Mouse (Mus musculus) layer of hippocampus, postnatal 10 days (tissue): Measurements from ENCODE around the gene Themis2. TPM values are rescaled to one million over a fixed set of nuclear protein-coding genes. Genes with fewer than 3 reads are reported as not detected.

ENCODE experiments used
- DNase-seq, 2 experiments: peaks; one replicate each; pipeline ENCODE4 v3.0.0; 2021; ENCODE audit warnings: low spot score in 2 of 2
- long read RNA-seq: library from polyadenylated mRNA; stranded (forward); transcript quantifications from one replicate; pipeline ENCODE4 v2.0.0, GENCODE M21; 2023
- total RNA-seq, 2 experiments: library from RNA; stranded (reverse); gene quantifications; 2 replicates each; pipeline ENCODE4 v1.2.3; 2021

Themis2 gene
- total RNA-seq, result under 1 TPM; 0.71 to 0.87 TPM
- long read RNA-seq, result 0 reads

- DNase-seq, result peak; percentile 44 to 57
Observed at GRCm38 (mm10) chr4:132796196-132796886, at the start of gene Themis2. Gene Themis2, minus strand, starts transcription at chr4:132796387.

- DNase-seq, result no peak
Observed at GRCm38 (mm10) chr4:132843705-132844071, 47.5 kb upstream of the Themis2 start.

GRCm38 (mm10) chr4:132842970-132843704 lies 47.0 kb upstream of the Themis2 start, which contains the start of gene Ppp1r8:
Gene Ppp1r8, minus strand, starts transcription at chr4:132843169.
- peak; percentile 84 to 89 for DNase-seq

- peak; percentile 19 to 48 for DNase-seq
Observed at GRCm38 (mm10) chr4:132842281-132842906, 46.2 kb upstream of the Themis2 start.

- DNase-seq, result no peak
Observed at GRCm38 (mm10) chr4:132841493-132841892, 45.3 kb upstream of the Themis2 start.

GRCm38 (mm10) chr4:132823614-132824366 lies 27.6 kb upstream of the Themis2 start:
- peak; percentile 73 to 74 for DNase-seq

GRCm38 (mm10) chr4:132818442-132818841 lies 22.3 kb upstream of the Themis2 start:
- DNase-seq, result no peak

GRCm38 (mm10) chr4:132816855-132817254 lies 20.7 kb upstream of the Themis2 start:
- DNase-seq, result no peak

GRCm38 (mm10) chr4:132816404-132816803 lies 20.2 kb upstream of the Themis2 start:
- DNase-seq, result no peak

- DNase-seq, result no peak
Observed at GRCm38 (mm10) chr4:132809621-132810020, 13.4 kb upstream of the Themis2 start.

- DNase-seq, result no peak
Observed at GRCm38 (mm10) chr4:132807771-132808641, 11.8 kb upstream of the Themis2 start.

GRCm38 (mm10) chr4:132806620-132807191 lies 10.5 kb upstream of the Themis2 start:
- DNase-seq, result no peak

GRCm38 (mm10) chr4:132805599-132806197 lies 9.5 kb upstream of the Themis2 start:
- no peak for DNase-seq

- no peak for DNase-seq
Observed at GRCm38 (mm10) chr4:132805146-132805545, 9.0 kb upstream of the Themis2 start.

- DNase-seq, result no peak
Observed at GRCm38 (mm10) chr4:132804331-132804730, 8.1 kb upstream of the Themis2 start.

GRCm38 (mm10) chr4:132803876-132804275 lies 7.7 kb upstream of the Themis2 start:
- no peak for DNase-seq

- no peak for DNase-seq
Observed at GRCm38 (mm10) chr4:132803212-132803611, 7.0 kb upstream of the Themis2 start.

GRCm38 (mm10) chr4:132802171-132802637 lies 6.0 kb upstream of the Themis2 start:
- no peak for DNase-seq
